Mouse (Mus musculus) embryonic fibroblast, embryonic 13.5 days (primary cell): ENCODE results near the gene Adgrb2.

ENCODE experiments used
- CTCF ChIP-seq: IDR thresholded peaks from 2 replicates; pipeline ENCODE4 v1.5.1; 2011; ENCODE audit warnings: mild to moderate bottlenecking, control low read depth, low read length, moderate library complexity, borderline replicate concordance; ENCODE audit not compliant: insufficient read depth
- POLR2A ChIP-seq: IDR thresholded peaks from 2 replicates; pipeline ENCODE4 v1.6.1; 2011; ENCODE audit warnings: low read depth, mild to moderate bottlenecking, control low read depth, low read length, moderate library complexity

DNA sequence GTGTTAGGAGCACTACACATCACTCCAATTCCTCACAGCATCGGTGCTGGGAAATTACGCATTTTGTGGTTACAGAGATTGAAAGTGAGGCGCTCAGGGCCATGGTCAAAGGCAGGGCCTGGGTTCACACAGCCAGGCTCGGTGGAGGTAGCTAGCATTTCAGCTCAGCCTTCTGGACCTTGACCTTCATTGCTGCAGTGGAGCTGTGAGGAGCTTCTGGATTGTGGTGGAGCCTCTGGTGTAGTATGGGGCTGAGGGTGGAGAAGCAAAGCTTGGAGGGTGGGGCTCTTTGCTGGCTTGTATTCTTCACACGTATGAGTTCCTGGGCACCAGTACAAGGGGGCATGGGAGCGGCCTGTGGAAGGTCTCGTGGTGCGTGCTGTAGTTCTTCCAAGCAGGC is 38.3 kb downstream of the Adgrb2 start:
- TF ChIP-seq POLR2A (no peak), CTCF (no peak)
